Mouse (Mus musculus) left cerebral cortex, adult 18-20 months (tissue): ENCODE results near the gene Sema5b. TPM values are rescaled to one million over a fixed set of nuclear protein-coding genes. Genes with fewer than 3 reads are reported as not detected.
A peak's percentile ranks its signal among the peaks of the same experiment; 100 is the strongest.
"Not testable (repeated sequence)": the region's sequence is repeated elsewhere in the genome, so short reads cannot be mapped to it uniquely, and the experiment has no call there.

ENCODE experiments used
- DNase-seq, 2 experiments: peaks; one replicate each; pipeline ENCODE4 v3.0.0; 2021 to 2022; ENCODE audit warnings: low spot score in 2 of 2, mixed read lengths in 1 of 2
- total RNA-seq, 2 experiments: library from RNA; stranded (reverse); gene quantifications; 2 replicates each; pipeline ENCODE4 v1.2.3; 2021

Gene Sema5b
- total RNA-seq, 2 experiments from 2014 or later: 12.7 to 16.0 TPM

GRCm38 (mm10) chr16:35547966-35548365 lies 7.0 kb downstream of the Sema5b start:
- no peak for DNase-seq

DNA sequence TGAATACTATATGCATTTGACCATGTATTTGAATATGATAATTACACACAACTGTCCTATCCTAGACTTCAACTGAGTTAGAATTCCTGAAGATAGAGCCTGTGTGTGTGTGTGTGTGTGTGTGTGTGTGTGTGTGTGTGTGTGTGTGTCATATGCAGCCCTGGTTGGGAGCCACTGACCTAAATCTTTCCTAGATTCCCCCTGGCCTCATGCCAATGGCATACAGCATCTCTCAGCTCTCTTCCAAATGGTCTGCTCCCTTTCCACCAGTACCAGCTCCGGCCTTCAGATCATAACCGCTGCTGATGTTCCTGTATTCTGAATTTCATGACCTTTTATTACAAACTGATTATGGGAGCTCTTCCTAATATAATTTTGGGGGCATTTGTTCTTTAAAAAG lies 8.4 kb downstream of the Sema5b start:
- no peak for DNase-seq

DNA sequence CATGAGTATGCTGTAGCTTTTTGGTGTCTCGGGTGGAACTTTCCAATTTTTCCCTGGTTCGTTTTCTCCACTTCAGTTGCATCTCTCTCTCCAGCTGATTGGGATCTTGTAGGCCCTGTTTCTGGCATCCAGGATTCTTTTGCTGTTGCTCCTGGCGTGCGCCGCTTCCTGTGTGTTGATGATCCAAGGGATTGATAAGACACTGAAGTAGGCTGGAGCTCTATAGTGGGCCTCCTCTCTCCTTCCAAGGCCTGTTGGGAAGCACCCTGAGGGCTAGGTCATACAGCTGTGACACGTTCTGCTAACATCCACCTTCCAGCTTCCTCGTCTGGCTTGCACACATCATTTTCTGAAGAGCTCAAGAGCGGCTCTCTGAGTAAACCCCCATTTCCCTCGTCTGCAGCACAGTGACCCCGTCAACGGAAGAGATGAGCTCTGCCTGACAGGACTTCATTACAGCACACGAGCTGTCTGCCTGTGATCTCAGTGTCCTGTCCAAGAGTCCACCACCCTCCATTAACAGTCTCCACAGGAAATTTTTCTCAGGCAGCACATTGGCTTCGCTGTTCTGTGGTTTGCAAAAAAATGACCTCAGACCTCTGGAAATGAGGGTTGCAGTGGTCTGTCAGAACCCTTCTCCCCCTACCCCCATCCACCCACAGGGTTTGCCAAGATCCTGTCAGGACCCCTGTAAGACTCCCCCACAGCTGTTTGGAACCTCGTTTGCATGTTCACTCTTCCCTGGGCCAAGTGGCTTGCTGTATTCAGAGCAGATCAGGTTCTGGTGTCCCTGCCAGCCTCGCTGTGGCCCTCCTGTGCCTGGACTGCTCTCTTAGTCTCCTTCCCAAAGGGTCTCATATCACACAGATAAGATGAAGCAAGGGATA lies 14.9 kb downstream of the Sema5b start:
- DNase-seq: no peak

GRCm38 (mm10) chr16:35557038-35557437 lies 16.1 kb downstream of the Sema5b start:
- DNase-seq: no peak

DNA sequence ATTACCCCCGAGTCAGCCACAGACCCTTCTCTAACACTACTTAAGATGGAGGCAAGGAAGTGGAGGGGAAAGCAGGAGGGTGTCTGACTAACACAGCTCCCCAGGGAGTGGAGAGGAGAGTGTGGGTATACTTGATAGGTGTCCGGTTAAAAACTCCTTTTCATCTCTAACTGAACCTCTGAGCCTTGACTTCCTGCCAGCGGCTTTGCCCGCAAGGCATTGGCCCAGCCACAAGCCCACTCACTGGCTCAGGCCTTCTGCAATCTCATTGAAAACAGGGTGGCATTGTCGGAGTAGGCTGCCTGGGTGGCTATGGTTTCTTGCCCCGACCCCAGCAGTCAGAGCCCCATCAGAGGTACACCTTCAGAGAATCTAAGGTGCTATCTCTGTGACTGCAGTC lies 20.6 kb downstream of the Sema5b start:
- DNase-seq: no peak

- no peak for DNase-seq
Measured at GRCm38 (mm10) chr16:35564246-35564905, 23.4 kb downstream of the Sema5b start.

DNA sequence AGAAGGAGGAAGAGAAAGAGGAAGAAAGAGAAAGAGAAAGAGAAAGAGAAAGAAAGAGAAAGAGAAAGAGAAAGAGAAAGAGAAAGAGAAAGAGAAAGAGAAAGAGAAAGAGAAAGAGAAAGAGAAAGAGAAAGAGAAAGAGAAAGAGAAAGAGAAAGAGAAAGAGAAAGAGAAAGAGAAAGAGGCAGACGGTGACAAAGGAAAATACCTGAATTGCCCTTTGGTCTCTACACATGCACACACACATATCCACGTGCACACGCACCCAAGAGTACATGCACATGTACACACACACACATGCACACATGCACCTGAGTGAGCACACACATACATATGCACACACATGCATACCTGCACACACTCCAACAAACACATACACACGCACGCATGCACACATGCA lies 24.7 kb downstream of the Sema5b start:
- not testable (repeated sequence) for DNase-seq

- DNase-seq: no peak
Measured at GRCm38 (mm10) chr16:35568225-35568880, 27.4 kb downstream of the Sema5b start.

DNA sequence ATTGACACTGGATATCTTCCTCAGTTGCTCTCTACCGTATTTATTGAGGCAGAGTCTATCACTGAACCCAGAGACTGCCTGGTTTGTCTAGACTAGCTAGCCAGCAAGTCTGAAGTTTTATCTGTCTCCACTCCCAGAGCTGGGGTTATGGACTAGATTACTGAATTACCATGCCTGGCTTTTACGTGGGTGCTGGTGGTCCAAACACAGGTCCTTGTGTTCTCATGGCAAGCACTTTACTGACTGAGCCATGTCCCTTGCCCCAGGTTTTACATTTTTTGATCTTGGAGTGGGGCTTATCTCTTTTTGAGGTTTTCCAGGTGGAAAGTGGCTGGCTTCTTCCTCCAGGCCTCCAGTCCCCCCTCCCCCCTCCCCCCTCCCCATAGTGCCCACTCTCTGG lies 28.4 kb downstream of the Sema5b start:
- DNase-seq: no peak

DNA sequence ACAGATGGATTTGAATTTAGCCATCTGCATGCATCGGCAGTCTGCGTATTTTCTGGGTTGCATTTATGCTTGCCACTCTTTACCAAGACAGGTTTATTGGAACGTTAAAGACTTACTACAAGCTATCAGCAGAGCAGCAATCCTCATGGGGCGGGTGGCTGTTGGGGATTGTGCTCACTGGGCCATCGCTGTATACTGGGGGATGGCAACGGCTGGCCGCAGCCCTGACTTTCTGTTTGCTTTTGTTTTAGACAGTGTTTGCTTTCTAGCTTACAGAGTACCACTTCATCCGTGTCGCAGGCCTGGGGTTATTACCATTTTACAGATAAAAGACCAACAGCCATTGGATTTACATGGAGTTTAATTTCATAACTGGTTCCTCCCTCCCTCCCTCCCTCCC lies 28.8 kb downstream of the Sema5b start:
- no peak for DNase-seq

DNA sequence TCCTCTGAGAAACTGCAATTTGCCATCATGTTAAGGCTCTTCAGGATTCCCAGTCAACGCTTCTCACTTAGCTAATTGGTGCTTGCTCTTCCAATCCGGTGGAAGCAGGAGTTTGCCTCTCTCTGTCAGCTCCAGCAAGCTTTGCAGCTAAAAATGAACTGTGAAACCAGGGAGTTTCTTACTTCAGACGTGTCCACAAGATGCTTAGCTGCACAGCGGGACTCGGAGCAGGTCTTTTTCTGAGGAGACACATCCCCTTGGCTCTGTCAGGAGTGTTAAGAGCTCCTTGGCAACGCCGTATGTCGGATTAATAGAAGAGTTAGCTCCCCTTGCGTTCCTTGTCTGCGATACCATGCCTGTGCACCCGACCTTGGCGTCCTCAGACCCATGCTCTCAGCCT lies 29.7 kb downstream of the Sema5b start:
- DNase-seq: no peak

- no peak for DNase-seq
Measured at GRCm38 (mm10) chr16:35573586-35573985, 32.6 kb downstream of the Sema5b start.

GRCm38 (mm10) chr16:35577181-35577941 lies 36.4 kb downstream of the Sema5b start:
- DNase-seq: no peak

DNA sequence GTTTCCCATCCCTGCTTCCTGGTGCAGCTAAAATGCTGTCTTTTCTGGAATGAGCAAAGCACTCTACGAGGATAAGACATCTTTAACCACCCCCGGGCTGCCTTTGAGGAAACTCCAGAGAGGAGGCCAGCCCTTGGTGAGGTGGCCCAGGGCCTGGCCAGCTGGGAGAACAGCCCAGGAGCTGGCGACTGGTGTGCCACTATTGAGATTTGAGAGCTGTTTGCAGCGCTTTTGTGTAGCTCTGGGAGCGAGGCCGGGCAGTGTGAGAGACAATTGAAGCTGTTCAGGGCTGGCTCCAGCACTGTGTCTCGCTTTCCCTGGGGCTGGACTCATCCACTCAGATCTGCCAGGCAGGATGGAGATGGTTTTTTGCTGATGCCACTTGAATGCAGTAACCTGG lies 40.4 kb downstream of the Sema5b start:
- peak; percentile 23 to 48 for DNase-seq

DNA sequence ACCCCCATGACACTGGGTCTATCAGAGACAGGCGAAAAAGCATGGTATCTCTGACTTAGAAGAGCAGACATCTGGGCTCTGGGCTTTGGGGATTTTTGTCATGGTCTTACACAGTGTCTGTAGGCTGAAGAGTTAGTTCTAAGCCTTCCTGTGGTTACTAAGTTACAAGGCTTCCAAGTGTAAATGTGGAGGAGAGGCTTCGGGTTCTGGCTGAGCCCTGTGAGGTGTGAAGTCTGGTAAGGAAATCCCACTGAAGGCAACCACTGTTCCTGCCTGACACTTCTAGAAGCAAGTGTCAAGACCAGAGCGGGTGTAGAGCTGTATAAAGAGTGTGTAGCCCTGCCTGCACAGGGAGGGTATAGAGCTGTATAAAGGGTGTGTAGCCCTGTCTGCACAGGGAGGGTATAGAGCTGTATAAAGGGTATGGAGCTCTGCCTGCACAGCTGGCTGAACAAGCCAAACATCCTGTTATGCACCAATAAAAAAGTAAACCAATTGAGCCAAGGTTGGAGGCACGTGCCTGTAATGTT lies 42.7 kb downstream of the Sema5b start:
- no peak for DNase-seq

DNA sequence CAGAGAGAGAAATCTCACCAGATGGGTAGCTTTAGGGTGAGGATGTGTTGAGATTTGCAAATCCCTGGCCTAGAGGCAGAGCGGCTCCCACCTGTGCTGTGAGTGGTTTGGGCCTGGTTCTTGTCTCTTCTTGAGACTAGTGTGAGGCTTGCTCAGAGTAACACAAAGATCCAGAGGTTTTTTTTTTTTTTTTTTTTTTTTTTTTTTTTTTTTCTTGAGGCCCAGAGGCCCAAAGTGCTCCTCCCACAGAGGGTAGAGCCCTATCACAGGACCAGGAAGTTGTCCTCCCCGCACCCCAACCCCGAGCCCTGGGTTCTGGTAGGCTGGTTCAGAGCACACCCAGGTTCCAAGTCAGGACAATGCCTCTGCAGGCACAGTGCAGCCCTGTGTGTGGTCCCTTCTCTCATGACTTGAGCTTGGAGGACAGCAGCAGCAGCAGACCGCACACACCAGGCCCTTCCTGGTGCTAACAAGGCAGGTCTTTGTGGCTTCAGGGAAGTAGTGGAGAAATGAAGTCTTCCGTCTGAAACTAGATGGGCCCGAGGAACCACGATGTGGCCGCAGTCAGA lies 44.3 kb downstream of the Sema5b start:
- no peak for DNase-seq

- no peak for DNase-seq
Measured at GRCm38 (mm10) chr16:35587046-35587779, 46.3 kb downstream of the Sema5b start.

DNA sequence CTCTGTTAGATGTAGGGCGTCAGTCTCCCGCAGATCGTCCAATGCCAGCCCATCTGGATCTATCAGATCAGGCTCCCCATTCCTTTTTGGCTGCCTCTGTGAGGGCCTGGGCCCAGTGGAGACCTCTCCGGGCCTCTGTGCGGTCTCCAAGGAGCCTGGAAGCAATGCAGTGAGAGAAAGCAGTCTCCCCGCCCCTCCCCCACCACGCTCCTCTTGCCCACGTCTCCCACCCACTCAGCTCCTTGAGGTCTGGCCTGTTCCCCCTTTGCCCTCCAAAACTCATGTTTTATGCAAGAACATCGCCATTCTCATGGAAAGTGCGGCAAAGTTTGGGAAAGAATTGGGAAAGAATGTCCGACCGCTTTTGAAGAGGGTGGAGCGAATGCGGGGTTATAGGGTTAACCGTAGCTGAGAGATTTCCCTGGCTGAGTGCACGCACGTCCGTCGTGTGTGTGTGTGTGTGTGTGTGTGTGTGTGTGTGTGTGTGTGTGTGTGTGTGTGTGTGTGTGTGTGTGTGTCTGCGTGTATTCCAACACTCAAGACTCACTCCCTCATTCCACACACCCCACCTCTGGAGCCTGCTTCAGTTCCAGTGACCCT lies 47.0 kb downstream of the Sema5b start:
- DNase-seq: no peak

DNA sequence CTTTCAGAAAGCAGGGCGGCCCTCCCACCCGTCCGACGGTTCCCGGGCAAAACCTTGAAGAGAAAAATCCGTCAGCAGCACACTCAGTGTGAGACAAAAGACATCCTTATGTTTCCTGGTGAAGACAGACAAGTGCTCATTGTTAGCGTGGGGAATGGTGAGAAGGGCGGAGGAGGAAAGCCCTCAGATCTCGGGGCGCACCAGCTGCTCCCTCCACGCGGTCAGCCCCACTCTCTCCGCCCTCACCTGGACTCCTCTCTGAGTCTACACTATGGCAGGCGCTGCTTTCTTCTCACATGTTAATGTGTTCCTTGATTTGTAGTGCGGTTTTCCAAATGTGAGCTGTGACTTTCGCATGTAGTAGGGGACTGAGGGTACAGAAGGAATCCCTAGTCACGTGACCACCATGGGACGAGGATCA lies 47.8 kb downstream of the Sema5b start:
- no peak for DNase-seq

DNA sequence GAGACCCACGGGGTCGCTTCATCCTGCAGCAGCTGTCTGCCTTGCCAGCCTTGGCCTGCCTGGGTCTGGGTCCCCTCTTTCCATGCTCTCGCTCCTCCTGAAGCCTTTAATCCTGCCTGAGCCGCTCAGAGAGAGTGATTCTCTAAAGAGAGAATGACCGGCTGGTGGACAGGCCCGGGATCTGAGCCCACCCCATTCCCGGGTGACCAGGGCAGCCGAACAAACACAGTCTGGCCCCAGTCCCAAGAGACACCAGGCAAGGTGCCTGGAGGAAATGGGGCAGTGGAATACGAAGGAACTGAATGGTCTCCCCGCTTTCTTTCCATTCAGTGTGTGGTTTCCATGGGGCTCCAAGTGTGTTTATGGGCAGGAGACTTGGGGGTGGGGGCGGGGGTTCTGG lies 50.8 kb downstream of the Sema5b start:
- DNase-seq: peak; percentile 30 to 32
